Mouse (Mus musculus) thymus, postnatal 14 days (tissue): ENCODE data around the gene Krtap11-1.

Experiments
- DNase-seq: peaks from one replicate; pipeline ENCODE4 v3.0.0; 2021

Gene Krtap11-1

GRCm38 (mm10) chr16:89571083-89571482 lies at the start of gene Krtap11-1:
TSS of gene Krtap11-1 (minus strand) at chr16:89571183.
- DNase-seq, result no peak

DNA sequence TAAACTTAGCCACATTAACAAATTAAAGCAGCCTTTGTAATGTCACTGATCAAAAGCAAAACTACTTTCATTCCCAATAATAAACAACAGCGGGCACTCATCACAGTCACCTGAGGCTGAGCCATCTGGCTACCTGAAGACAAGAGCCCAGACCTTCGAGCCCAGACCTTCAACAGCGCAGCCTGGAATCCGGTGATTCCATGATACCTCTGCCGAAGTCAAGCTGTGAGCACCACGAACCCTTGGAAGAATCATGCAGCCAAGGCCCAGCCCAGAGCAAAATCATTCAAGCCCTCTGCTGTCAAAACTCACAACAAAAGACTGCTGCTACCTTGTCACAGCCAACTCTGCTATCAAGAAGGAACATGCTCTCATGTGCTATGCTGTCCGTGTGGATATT lies 47.2 kb upstream of the Krtap11-1 start:
- no peak for DNase-seq

DNA sequence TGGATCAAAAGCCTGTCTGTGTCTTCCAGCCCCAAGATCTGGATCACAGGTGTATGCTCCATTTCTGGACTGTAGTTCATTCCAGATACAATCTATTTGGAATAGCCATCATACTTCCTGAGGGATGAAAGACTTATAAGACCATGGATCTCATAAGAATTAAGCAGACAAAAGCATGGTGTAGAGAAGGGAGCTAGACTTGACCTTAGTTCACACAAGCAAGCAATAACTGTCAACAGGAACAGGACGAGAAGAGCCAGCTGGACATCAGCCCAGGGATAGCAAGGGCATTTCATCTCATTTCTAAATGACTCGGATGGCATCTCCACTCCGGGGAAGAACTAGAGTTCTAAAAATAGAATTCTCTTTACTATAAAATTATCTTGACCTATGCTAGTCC lies 46.3 kb upstream of the Krtap11-1 start:
- no peak for DNase-seq

- no peak for DNase-seq
These were observed 42.7 kb upstream of the Krtap11-1 start for GRCm38 (mm10) chr16:89613726-89614125.

GRCm38 (mm10) chr16:89608791-89609185 lies 37.8 kb upstream of the Krtap11-1 start:
- no peak for DNase-seq

- DNase-seq, result no peak
These were observed 37.3 kb upstream of the Krtap11-1 start for GRCm38 (mm10) chr16:89608161-89608790.

GRCm38 (mm10) chr16:89606951-89607350 lies 36.0 kb upstream of the Krtap11-1 start:
- DNase-seq, result no peak

- DNase-seq, result no peak
These were observed 16.2 kb upstream of the Krtap11-1 start for GRCm38 (mm10) chr16:89587209-89587608.

DNA sequence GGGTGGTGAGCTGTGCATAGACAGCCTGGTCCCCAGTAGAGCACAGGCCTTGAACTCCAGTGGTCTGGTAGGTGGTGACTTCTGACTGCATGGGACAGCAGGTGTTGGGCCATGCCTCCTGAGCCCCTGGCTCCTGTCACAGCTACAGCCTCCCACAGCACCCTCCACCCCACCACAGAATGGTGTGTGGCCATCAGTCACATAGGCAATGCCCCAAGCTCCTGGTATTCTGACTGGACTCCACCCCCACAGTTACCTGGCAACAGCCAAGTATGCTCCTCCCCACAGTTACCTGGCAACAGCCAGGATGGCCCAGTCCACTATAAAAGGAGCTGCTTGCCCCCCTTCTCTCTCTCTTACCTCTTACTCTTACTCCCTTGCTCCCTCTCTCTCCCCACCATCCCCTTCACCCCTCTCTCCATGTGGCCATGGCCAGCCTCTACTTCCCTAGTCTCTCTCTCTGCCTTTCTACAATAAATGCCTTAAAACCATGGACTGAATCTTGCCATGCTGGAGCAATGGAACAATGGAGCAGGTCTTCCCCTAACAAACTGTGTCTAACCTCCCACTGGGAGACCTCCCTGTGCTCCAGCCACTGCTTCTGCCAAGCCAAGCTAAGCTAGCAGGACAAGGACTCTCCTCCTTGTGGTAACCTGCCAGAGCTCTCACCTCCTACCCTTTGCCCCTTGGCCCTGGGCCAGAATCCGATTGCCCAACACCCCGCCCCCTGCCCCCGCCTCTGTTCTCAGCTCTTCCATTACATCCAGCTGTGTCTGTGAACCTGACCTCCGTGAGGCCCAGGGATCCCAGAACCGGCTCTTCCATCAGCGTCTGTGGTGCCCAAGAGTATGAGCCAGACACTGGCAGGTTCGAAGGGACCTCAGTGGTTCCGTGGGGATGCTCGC lies 14.9 kb upstream of the Krtap11-1 start:
- DNase-seq, result no peak

- DNase-seq, result no peak
These were observed 10.7 kb upstream of the Krtap11-1 start for GRCm38 (mm10) chr16:89581658-89582057.

DNA sequence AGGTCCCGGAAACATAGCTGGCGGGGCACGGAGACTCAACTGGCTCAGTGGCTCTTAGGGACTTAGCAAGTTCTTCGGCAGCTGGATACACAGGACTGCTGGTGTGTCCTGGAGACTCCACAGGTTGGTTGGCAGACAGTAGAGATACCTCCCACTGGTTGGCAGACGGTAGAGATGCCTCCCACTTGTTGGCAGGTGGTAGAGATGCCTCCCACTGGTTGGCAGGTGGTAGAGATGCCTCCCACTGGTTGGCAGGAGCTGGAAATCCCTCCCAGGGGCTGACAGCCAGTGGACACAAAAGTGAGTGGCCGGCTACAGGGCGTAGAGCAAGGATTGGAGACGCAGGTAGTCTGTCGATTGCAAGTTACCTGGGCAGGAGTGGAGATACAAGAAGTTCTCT lies 467 bp downstream of the Krtap11-1 start:
- DNase-seq, result no peak

GRCm38 (mm10) chr16:89569136-89569535 lies 1.8 kb downstream of the Krtap11-1 start:
- no peak for DNase-seq

DNA sequence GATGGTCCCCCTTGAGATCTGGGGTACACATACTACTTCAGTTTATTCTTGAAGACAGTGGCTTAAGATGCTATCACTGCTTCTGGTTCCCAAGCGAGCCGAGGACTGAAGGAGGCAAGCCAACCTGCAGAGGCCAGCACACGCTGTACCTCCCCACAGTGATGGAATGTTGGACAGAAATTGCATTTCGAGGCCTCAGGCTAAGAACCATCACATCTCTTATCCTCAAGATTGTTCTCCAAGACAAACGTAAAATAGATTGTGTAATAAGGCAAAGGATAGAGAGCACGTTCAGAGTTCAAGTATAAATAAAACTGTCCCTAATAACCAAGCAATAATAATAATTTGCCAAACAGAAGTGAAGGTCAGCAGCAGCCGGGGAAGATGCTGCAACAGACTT lies 2.8 kb downstream of the Krtap11-1 start:
- no peak for DNase-seq

- DNase-seq, result no peak
These were observed 20.7 kb downstream of the Krtap11-1 start for GRCm38 (mm10) chr16:89550298-89550697.

DNA sequence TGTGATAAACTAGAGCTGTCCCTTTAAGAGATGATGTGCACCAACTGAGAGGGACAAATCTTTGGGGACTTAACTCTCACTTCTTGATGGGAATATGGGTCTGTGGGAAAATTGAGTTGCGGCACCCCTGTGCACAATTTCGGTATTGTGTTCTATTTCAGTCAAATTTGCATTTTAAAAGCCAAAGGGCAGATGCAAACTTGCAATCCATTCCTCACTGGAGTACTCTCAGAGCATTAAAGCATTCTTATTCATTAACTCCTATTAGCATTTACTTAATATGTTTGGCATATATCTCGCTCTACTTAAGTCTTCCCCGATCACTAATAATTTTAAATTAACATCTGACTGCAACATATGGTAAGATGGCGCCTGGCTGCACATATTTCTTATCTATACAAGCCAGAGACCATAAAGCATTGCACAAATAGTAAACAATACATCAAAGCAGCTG lies 32.9 kb downstream of the Krtap11-1 start:
- no peak for DNase-seq

GRCm38 (mm10) chr16:89537349-89537748 lies 33.6 kb downstream of the Krtap11-1 start:
- DNase-seq, result no peak

DNA sequence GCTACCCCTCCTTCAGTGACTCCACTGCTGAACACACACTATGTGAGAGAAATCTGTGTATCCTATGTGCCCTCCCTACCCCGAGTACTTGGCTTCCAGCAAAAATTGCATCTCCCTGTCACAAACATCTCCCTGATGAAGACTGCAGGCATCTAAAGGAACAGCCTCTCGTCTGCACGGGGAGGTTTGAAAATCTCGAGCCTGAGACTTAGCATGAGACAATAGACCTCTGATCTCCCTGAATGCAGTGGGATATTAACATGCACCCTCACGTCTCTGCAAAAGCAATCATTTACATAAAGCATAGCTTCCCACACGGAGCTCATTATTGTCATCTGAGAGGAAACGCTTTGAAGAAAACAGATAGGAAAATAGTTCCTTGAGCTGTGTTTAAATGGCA lies 40.4 kb downstream of the Krtap11-1 start:
- DNase-seq, result no peak

GRCm38 (mm10) chr16:89529846-89530245 lies 41.1 kb downstream of the Krtap11-1 start:
- no peak for DNase-seq

- no peak for DNase-seq
These were observed 42.6 kb downstream of the Krtap11-1 start for GRCm38 (mm10) chr16:89528380-89528779.

DNA sequence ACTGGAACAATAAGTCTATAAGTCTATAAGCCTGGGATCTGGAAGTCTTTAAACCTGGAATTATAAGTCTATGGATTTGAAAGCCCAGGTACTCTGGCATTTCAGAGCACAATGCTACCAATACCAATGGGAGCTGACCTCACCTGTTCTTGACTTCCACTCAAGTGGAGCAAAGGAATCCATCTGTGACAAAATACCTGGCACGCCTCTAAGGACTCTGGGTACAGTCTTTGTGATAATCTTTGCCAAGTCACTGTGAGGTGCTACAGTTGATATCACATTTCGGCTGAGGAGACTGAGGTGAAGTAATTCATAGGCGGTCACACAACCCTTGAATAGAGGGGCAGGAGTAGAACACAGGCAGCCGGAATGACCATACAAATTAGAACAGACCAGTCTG lies 50.0 kb downstream of the Krtap11-1 start:
- DNase-seq, result no peak

- DNase-seq, result no peak
These were observed 50.4 kb downstream of the Krtap11-1 start for GRCm38 (mm10) chr16:89520555-89520954.
